Mouse (Mus musculus) heart, postnatal 36 days (tissue): ENCODE measurements at regions not wholly inside any gene's neighbourhood (a gene's known extent, or its start where the extent isn't known, plus 50 kb on each side); places are given as distances from the start of the nearest gene placed in this dataset.

Experiments used
- DNase-seq, 2 experiments: peaks; one replicate each; pipeline ENCODE4 v3.0.0; 2021 to 2022
- intact Hi-C: fragments of 180-260 bp; cut with DNase I; formaldehyde crosslinking; loops from one replicate; pipeline ENCODE4 v1.15.1; 2025

- DNase-seq = no peak
- intact Hi-C loops = no loop called here
Measured at GRCm38 (mm10) chr15:57545141-57545540, 67.7 kb upstream of the Slc22a22 start.

- no peak for DNase-seq
- intact Hi-C loops = no loop called here
Measured at GRCm38 (mm10) chr15:57543985-57544384, 66.6 kb upstream of the Slc22a22 start.

GRCm38 (mm10) chr15:57542630-57543029 lies 65.2 kb upstream of the Slc22a22 start:
- no peak for DNase-seq

GRCm38 (mm10) chr15:57535514-57535913 lies 58.1 kb upstream of the Slc22a22 start:
- no peak for DNase-seq
- intact Hi-C loops = no loop called here

More at GRCm38 (mm10) chr15:57542630-57543029, 65.2 kb upstream of the Slc22a22 start:
- intact Hi-C loops = no loop called here
